Mouse (Mus musculus) heart, adult 9 months (tissue): ENCODE measurements at regions not wholly inside any gene's neighbourhood (a gene's known extent, or its start where the extent isn't known, plus 50 kb on each side); places are given as distances from the start of the nearest gene placed in this dataset.

Source experiments
- DNase-seq, 2 experiments: peaks; one replicate each; pipeline ENCODE4 v3.0.0; 2022; ENCODE audit warnings: low spot score in 2 of 2

- DNase-seq: no peak
Measured at GRCm38 (mm10) chr14:115004733-115005405, 87.1 kb upstream of the Gpc5 start.

- DNase-seq: no peak
Measured at GRCm38 (mm10) chr14:115010877-115011276, 81.1 kb upstream of the Gpc5 start.

- DNase-seq: no peak
Measured at GRCm38 (mm10) chr14:115015299-115015698, 76.7 kb upstream of the Gpc5 start.

- peak; percentile 2 to 39 for DNase-seq
Measured at GRCm38 (mm10) chr14:115017410-115018153, 74.4 kb upstream of the Gpc5 start.

GRCm38 (mm10) chr14:115028011-115028410 is 64.0 kb upstream of the Gpc5 start:
- no peak for DNase-seq

GRCm38 (mm10) chr14:115031734-115032133 is 60.3 kb upstream of the Gpc5 start:
- DNase-seq: no peak

GRCm38 (mm10) chr14:115033375-115033969 is 58.5 kb upstream of the Gpc5 start:
- no peak for DNase-seq

- DNase-seq: no peak
Measured at GRCm38 (mm10) chr14:115034718-115035437, 57.1 kb upstream of the Gpc5 start.

GRCm38 (mm10) chr14:115037086-115037793 is 54.8 kb upstream of the Gpc5 start:
- no peak for DNase-seq

GRCm38 (mm10) chr14:115038788-115039187 is 53.2 kb upstream of the Gpc5 start:
- DNase-seq: no peak

- no peak for DNase-seq
Measured at GRCm38 (mm10) chr14:115039524-115039923, 52.5 kb upstream of the Gpc5 start.

- no peak for DNase-seq
Measured at GRCm38 (mm10) chr14:115040091-115040571, 51.9 kb upstream of the Gpc5 start.

- DNase-seq: peak; percentile 85 to 86
Measured at GRCm38 (mm10) chr14:115040578-115041206, 51.3 kb upstream of the Gpc5 start.

- DNase-seq: peak; percentile 9 to 29
Measured at GRCm38 (mm10) chr14:115041336-115042054, 50.5 kb upstream of the Gpc5 start.

- peak; percentile 89 for DNase-seq
Measured at GRCm38 (mm10) chr14:115042055-115042564, 49.9 kb upstream of the Gpc5 start.
